Mouse (Mus musculus): Measurements from ENCODE around the gene Npas3.
"Not testable (repeated sequence)": the region's sequence is repeated elsewhere in the genome, so short reads cannot be mapped to it uniquely, and the experiment has no call there.

The Npas3 gene

DNA sequence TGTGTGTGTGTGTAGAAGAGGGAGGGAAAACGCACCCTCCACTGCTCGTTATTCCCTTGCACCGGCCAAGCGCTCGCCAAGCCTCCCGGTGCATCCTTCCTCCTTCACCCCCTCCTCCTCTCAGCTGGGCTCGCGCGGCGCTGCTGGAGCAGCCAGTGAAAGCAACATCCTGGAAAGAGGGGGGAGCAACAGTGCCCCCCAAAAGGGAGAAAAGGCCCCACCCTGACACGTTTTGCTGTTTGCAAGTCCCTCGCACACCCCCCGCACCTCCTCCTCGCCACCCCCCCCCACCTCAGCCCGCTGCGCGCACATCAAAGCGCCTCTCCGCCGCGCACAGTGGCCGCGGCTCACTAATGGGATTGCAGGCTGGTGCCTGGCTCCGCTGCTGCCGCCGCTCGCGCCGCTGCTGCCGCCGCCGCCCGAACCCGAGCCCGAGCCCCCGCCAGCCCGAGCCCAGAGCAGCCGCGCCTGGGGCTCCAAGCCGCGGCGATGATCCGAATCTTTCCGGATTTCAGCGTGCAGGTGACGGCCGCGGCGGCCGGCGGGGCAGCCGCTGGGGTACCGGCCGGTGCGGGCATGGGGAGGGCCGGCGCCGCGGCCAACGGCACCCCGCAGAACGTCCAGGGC lies at the start of gene Npas3:
Gene Npas3 (plus strand): TSS at position 577 of the 627 bp plus-strand sequence.
- no peak for DNase-seq (ENCODE audit: low read depth, low spot score)

GRCm38 (mm10) chr12:53217141-53217540 lies 31.3 kb upstream of the Npas3 start:
- DNase-seq (ENCODE audit: low read depth, low spot score), result no peak

GRCm38 (mm10) chr12:53222742-53223141 lies 25.7 kb upstream of the Npas3 start:
- DNase-seq (ENCODE audit: low read depth, low spot score), result no peak

GRCm38 (mm10) chr12:53227356-53227755 lies 21.1 kb upstream of the Npas3 start:
- DNase-seq (ENCODE audit: low read depth, low spot score), result no peak

- no peak for DNase-seq (ENCODE audit: low read depth, low spot score)
Observed at GRCm38 (mm10) chr12:53229419-53229818, 19.1 kb upstream of the Npas3 start.

- DNase-seq (ENCODE audit: low read depth, low spot score), result no peak
Observed at GRCm38 (mm10) chr12:53246181-53246580, 2.3 kb upstream of the Npas3 start.

GRCm38 (mm10) chr12:53246581-53247490 lies 1.6 kb upstream of the Npas3 start:
- DNase-seq (ENCODE audit: low read depth, low spot score), result no peak

GRCm38 (mm10) chr12:53247491-53248035 lies 914 bp upstream of the Npas3 start:
- no peak for DNase-seq (ENCODE audit: low read depth, low spot score)

DNA sequence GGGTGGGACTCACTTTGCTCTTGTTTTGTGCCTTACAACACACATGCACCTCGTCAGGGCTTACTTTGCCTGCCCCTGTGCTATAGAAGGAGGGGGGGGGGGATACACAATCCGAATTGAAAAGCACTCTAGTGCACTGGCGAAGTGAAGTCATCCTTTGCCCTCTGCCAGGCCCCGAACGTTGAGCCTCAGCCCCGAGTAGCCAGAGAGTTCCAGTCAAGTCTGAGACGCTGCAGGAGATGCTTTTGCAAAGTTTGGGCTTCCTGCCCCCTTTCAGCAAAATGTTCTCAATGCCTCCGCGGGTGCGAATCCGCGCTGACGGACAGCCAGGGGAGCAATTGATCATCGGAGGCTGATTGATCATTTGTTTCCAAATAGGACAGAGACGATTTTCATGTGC lies 319 bp downstream of the Npas3 start:
- no peak for DNase-seq (ENCODE audit: low read depth, low spot score)

DNA sequence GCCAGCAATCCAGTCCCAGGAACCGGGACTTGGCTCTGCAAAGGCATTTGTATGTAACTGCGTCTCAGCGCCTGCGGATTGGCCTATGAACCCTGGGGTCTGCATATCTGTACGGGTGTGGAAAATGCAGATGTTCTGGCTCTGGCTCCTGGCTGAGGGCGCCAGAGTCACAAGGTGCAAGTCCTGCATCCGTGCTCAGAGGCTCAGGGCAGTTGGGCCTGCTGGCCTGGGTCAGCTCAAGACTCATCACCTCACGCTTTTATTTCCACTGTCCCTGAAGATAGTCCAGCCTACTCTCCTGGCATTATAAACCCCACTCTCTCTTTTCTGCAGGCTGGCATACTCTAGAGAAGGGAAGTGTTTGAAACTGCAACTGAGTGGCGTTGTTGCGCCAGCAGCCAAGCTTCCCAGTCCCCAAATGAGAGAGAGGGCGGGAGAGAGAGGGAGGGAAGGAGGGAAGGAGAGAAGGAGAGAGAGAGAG lies 3.3 kb downstream of the Npas3 start:
- DNase-seq (ENCODE audit: low read depth, low spot score), result no peak

DNA sequence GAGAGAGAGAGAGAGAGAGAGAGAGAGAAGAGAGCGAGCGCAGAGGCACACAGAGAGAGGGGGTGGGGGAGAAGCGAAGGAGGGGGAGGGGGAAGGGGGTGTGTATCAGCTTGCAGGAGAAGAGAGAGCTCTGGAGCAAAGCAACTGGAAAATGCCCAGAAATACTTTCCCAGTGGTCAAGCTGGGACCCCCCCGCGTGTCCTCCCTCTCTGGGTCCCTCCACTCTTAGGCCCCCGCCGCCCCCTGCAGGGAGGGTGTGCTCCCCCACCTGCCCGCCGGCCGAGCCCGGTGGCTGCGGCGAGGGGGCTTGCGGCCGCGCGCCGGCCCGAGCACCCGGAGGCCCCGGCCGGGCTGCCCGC lies 3.7 kb downstream of the Npas3 start:
- DNase-seq (ENCODE audit: low read depth, low spot score), result no peak

- no peak for DNase-seq (ENCODE audit: low read depth, low spot score)
Observed at GRCm38 (mm10) chr12:53252572-53253422, 4.3 kb downstream of the Npas3 start.

DNA sequence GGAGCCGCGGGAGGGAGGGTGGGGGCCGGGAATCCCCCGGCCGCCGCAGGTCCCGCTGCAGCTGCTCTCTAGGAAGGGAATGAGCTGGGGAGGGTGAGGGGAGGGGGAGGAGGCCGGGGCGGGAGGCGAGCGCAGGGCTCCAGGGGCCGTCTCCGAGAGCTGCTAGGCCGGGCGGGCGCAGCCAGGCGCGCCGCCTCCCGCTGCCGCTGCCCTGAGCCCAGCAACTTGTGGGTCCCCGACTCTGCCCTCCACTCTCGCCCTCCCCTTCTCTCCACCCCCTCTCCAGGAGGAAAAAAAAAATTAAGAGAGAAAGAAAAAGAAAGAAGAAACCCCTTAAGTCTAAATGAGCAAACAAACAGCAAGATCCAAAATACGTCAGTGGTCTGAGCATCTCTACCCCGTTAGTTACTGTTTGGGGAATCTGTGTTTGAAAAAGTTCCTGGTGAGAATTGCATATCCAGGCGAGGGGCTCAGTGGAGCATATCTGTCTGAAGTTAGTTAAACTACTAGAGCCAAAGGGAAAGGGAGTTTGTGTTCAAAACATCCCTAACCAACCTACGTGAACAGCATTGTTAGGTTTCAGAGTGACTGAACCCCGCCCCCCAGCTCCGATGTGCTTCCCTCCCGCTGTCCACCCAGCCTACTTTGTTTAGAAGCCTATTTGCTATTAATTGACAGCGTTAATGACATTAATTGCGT lies 5.1 kb downstream of the Npas3 start:
- DNase-seq (ENCODE audit: low read depth, low spot score), result no peak

DNA sequence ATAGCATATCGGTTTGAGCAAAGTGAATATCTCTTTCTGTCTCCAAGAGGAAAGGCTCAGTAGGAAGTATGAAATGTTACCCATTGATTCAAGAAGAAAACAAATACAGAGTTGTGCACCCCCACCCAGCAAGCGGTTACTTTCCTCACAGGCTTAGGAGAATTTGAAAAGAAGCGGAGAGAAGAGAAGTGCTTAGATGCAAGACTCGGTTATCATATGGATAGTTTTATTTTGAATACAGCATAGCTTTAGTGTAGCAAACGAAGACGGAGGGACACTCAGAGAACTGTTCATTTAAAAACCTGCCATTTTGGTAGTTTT lies 5.6 kb downstream of the Npas3 start:
- no peak for DNase-seq (ENCODE audit: low read depth, low spot score)

- DNase-seq (ENCODE audit: low read depth, low spot score), result not testable (repeated sequence)
Observed at GRCm38 (mm10) chr12:53274502-53274901, 26.0 kb downstream of the Npas3 start.

GRCm38 (mm10) chr12:53277393-53277792 lies 28.9 kb downstream of the Npas3 start:
- no peak for DNase-seq (ENCODE audit: low read depth, low spot score)

GRCm38 (mm10) chr12:53290341-53290740 lies 41.9 kb downstream of the Npas3 start:
- no peak for DNase-seq (ENCODE audit: low read depth, low spot score)

GRCm38 (mm10) chr12:53290846-53291245 lies 42.4 kb downstream of the Npas3 start:
- DNase-seq (ENCODE audit: low read depth, low spot score), result no peak

GRCm38 (mm10) chr12:53292010-53292409 lies 43.5 kb downstream of the Npas3 start:
- DNase-seq (ENCODE audit: low read depth, low spot score), result no peak

DNA sequence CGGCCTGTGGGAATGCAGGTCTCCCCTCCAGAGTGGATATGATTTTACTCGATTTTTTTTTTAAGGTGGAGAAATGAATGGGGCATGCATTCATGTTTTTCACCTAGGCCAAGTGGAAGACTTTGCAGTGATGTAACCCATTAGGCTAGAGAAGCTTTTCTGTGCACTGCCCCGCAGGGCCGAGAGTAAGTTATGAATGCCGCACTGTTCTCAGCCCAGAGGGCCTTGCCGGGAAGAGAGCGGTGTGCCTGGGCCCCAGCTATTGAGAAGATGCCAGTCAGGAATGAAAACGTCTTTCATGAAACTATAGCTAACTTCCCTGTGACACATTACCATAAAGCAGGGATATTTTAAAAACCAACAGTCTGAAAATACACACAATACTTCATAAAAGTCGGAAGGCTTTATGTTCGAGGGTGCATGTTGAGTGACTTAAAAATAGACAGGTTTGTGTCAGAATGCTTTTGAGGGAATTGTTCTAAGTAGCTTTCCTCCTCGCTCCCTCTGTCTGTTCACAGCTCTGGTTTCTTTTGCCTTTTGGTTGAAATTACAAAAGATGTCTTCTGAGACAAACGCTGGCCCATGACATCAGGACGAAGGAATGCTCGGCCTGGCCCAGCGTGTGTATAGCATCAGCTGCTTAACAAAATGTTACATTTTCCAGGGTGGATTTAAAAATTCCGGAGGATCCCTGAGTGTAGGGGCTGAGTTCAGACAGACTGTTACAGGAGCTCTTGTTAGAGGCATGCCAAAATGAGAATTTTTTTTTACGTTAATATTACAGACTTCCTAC lies 44.2 kb downstream of the Npas3 start:
- DNase-seq (ENCODE audit: low read depth, low spot score), result no peak

Data from CD4-positive helper T cell, adult 2 months (primary cell).